Mouse (Mus musculus): ENCODE data around the gene Hoxb9. TPM values are rescaled to one million over a fixed set of nuclear protein-coding genes. Genes with fewer than 3 reads are reported as not detected.

Hoxb9 gene
- total RNA-seq, 2 experiments from 2014 or later = not detected

DNA sequence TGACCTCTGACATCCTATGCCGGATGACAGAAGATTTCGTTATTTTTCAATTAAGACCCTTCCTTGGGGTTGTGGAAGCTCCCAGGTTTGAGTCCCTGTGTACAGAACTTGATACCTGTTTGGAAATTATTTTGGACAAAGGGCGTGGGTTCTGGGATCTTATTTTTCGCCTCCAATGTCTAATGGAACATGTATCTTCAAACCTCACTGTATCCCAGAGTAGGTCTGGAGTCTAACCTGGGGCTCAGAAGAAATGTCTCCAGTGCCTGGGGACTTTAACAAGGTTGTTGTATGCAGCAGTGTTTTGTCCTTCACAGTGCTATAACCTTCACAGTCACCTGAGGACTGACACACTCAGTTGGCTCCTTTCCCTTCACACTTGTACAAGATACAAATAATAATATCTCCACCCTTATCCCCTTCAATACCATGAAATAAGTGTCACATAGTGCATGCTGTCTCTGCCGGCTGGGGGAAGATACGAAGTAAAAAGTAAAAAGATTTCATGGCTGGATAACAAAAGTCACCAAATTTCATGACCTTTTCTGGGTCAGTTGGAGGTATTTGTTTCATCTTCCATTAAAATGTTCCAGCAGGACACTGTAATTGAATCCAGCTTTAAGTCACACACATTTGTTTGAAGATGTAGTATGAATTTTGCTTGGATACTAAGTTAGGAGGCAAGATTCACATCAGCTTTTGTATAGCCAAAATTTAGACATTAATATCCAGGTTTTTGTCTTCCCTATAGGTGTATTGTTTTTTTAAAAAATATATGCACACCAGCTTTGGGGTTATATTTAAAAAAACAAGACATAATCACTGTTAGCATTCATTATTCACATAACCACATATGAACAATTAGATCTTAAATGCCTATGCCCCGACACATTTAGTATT lies 4.0 kb upstream of the Hoxb9 start:
- no peak for DNase-seq

DNA sequence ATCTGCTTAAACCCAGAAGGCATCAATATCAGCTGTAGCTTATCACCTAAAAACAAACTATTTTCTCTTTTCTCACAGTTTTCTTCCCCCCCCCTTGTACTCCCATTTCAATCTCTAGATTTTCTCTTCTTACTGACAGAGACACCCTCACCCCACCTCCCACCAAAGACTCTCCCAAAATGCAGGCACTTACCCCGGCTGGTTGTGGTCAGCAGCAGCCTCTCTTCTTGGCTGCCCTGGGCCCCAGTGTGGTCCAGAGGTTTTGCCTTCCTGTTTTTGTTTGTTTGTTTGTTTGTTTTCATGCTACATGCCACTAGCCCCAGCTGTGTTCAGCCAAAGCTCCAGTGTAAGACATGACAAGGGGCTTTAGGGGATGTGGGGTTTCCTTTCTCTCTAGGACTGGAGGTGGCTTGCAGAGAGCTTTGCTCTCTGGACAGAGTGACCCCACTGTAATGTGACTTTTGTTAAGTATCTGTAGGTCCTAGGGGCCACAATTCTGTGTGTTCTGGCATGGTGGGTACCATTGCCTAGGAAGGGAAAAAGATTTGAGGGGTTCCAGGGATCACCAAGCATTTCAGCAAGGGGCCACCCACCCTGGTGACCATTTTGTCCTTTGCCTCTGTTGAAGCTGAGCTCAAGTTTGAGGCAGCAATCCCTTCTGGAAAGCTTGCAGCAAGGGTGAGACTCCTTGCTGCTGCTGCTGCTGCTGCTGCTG lies 3.1 kb upstream of the Hoxb9 start:
- no peak for DNase-seq

DNA sequence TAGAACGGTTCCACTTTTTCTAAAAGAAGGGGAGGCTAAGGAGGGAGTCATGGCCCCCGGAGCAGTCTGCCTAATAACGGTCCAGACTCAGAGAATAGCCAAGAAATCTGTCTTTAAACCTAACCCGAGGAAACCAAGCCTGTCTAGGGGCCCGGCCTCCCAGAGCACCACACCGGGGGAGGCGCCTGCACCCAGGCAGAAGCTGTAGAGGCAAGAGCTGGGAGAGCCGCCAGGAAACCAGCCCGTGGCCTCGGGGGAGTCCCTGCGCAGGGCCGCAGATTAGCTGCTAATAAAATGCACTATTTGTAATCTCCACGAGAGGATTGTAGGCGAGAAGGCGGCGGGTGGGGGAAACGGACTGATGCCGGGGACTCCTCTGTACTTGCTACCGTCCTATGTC lies 1.4 kb upstream of the Hoxb9 start:
- DNase-seq = no peak

DNA sequence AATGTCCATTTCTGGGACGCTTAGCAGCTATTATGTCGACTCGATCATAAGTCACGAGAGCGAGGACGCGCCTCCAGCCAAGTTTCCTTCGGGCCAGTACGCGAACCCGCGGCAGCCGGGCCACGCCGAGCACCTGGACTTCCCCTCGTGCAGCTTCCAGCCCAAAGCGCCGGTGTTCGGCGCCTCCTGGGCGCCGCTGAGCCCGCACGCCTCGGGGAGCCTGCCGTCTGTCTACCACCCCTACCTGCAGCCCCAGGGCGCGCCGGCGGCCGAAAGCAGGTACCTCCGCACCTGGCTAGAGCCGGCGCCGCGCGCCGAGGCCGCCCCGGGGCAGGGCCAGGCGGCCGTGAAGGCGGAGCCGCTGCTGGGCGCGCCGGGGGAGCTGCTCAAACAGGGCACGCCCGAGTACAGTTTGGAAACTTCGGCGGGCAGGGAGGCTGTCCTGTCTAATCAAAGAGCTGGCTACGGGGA lies 319 bp downstream of the Hoxb9 start:
- DNase-seq = no peak

DNA sequence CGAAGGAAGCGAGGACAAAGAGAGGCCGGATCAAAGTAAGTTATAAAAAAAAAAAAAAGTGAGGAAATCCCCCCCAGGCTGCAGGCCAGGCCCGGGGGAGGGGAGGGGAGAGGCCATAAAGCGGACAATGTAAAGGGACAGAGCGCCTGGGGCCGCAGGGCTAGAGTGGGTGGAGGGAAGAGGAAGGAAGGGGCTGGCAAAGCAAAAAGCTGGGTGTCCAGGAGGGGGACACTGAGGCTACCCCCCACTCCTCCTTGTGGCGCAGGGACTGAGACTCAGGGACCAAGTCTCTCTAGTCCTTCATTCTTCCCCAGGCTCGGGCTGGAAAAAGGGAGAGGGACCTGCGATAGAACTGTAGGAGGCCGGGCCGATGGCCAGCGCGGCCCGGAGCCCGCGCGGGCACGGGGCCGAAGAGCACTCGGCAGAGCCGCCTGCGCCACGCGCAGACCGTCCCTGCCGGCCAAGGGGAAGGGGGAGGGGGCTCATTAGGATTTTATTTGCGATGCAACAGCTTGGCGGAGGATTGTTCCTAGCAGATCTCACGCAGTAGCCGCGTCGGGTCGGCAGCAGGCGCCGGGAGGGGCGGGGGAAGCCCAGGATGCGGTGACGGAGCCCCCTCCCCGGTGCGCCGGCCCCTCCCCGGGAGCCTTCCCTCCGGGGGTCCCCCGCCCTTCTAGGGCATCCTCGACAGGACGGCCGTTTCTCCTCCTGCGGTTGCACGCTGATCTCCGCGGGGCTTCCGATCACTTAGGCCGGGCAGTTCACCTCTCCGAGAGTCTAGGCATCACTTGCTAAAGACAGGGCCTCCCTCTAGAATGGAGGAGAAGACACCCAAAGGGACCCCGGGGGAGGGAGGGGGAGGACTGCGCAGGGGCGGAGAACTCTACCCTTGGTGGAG lies 1.0 kb downstream of the Hoxb9 start:
- no peak for DNase-seq

DNA sequence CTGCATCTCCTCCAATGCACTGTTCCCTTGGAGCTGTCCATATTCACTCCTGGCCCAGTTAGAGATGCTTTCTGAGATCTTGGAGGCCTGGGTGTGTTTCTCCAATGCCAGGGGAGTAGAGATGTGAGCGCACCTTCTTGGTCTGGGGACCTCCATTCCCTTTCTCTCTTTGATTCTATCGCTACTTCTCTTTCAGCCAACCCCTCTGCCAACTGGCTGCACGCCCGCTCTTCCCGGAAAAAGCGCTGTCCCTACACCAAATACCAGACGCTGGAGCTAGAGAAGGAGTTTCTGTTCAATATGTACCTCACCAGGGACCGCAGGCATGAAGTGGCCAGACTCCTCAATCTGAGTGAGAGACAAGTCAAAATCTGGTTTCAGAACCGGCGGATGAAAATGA lies 3.2 kb downstream of the Hoxb9 start:
- DNase-seq = no peak

DNA sequence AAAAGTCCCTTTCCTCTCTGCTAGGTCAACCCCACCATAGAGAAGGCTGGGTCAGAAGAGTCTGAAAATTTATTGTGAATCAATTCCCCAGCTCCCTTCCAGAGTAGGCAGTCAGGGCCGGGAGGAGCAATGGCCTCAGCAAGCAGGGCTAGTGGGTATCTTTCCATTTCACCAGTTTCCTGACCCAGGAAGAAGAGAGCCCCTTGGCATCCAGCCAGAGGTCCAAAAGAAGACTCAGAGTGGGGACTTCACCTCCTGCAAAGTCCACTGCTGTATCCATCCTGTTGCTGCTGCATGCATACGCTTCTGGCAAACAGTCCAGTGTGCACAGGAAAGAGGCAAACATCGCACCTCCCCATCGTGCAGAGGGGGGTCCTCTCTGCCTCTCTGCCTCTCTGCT lies 4.6 kb downstream of the Hoxb9 start:
- no peak for DNase-seq

DNA sequence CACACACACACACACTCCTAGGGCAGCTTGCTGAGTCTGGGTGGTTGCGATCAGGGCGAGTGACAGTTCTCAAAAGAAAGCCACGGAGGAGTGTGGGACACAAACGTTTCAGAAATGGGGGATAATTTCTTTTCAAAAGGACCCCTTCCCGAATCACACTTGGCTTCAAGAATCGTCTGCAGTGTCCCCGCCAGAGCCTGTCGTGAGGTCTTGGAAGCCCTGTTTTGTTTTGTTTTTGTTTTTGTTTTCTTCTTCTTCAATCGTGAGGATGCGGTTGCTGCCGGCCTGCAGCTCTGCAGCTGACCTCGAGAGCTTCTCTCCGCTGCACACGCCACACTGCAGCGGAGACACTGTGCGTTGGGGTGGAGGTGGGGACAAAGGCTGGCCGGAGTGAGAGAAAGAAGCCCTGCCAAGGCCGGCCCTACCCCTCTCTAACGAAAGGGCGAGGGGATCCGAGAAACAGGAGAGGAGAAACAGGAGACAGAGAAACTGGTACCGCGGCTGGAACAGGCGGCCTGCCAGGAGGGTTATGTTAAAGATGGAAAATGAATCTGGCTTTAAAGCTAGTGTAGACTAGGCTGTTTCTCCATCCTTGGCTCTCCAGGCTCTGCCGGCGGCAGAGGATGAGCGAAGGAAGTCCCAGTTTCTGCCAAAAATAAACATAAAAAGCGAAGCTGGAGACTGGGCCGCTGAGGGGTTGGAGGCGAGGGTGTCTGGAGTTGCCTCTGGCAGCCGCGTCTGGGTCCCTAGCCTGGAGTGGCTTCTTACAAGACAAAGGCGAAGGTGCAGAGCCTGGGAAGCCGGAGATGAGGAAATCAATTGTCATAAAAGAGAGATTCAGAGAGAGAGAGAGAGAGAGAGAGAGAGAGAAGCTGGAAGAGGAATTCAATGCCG lies 6.1 kb downstream of the Hoxb9 start:
- DNase-seq = no peak

DNA sequence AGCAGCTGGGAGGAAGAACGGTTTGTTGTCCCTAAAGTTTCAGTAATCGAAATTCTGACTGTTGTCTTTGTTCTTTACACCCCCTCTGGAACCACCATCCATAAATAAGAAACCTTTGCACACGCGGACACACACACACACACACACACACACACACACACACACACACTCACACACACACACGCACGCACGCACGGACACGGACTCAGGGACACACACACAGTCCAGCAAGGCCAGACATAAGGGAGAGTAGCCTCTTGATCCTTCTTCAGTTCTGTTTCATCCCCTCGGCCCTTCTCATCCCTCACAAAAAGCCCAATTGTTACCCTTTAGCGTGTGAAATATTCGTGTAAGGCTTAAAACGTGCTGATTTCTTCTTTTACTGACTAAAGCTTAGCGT lies 7.1 kb downstream of the Hoxb9 start:
- no peak for DNase-seq

DNA sequence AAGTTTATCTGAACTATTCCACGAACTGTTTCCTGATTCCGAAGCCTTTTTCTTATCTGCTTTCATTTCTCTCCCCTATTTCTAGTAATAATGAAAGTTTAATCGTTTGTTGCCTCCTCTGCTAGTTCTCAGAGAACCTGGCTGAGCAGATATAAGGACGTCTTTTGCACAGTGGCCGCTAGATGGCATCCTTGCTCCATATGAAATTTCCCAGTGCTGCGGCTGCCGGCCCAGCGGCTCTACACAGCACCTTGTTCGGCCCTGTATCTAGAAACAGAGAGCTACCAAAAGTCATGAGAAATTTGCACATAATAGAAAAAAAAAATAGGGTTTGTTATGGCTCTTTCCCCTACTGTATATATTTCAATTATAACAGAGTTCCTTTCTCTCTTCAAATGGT lies 7.5 kb downstream of the Hoxb9 start:
- DNase-seq = peak; percentile 76 to 83

DNA sequence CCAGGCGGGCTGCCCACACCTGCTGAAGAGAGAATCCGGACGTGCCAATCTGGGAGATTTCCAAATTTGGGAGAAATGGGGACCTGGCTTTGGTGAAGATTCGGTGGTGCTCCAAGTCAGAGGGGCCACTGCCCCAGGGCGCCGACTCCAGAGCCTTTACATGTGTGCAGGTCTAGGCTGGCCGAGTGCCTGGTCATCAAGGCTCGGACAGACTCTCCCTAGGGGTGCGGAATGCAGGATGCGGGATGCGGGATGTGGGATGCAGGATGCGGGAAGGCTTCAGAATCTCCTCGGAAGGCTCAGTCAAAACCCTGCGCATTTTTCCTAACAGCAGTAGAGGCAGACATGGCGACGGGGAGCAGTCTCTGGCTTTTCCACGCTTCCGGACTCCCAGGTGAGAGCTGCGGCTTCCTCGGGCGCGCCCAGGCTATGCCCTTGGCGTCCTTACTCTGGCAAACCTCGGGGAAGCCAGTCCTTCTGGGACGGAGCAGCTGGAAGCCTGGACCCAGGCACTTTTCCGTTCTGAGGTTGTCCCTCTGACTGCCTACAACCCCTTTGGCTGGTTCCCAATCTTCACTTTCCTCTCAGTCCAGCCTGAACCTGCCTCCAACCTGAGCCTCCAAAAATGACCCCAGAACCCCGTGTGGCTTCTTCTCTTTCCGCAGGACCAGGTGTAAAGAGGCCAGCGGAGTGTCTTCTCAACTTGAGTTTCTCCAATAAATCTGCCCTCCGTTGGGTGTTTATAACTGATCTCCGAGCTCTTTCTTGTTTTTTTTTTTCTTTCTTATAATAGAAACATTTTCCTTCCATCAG lies 8.4 kb downstream of the Hoxb9 start:
- no peak for DNase-seq

DNA sequence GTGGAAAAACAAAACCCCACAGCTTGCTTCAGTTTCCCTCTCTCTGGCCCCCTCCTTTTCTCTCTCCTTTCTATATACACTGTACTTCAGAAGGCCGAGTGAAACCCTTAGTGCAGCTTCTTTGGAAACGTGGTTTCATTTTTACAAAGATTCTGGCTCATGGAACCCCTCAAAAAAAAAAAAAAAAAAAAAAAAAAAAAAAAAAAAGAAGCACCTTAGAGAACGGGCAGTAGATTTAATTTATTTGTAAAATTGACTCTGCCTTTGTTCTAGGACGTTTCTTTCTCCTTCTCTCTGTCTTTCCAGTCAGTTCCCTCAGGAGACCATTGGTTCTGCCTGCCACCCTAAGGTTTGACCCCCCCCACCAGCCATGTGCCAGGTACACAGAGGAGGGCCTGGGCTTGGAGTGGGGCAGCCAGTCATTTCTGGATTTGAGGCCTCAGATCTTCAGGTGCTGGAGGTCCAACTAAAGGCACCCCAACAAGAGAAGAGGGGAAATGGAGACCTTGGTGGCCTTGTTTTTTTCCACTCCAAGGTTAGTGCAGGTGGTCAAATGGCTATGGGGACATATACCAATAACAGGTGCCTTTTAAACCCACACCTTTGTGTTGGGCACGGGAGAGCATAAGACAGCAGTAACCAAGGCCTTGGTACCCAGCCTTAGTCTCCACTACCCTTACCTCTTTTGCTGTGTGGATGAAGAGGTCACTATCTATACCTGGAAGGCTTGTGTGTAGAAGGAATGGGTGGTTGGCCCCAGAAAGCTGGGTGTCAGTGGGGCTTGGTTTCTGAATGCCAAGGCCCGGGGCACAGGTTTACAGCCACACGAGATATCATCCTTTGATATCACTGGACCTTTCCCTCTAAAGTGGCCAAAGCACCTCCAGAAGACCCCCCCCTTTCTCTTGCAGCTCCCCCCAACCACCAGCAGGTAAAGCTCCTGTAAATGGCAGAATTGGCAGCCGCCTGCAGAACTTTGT lies 9.4 kb downstream of the Hoxb9 start:
- DNase-seq = no peak

DNA sequence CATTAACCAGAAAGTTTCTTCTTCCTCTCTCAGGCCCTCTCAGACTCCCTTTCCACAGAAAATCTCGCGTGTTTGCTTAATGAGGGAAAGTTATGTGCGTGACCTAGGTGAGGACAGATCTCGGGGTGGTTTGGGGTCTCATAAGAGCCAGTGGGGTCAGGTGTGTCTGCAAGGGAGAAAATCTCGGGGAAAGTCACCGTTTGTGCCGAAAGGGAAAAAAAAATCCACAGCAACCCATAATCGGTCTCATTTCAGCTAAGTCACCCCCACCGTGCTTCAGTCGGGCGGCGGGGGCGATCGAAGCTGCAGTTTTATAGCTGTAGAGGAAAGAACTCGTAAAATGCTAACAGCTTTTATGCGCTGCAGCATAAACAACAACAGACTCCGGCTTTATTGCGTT lies 10.1 kb downstream of the Hoxb9 start:
- no peak for DNase-seq

DNA sequence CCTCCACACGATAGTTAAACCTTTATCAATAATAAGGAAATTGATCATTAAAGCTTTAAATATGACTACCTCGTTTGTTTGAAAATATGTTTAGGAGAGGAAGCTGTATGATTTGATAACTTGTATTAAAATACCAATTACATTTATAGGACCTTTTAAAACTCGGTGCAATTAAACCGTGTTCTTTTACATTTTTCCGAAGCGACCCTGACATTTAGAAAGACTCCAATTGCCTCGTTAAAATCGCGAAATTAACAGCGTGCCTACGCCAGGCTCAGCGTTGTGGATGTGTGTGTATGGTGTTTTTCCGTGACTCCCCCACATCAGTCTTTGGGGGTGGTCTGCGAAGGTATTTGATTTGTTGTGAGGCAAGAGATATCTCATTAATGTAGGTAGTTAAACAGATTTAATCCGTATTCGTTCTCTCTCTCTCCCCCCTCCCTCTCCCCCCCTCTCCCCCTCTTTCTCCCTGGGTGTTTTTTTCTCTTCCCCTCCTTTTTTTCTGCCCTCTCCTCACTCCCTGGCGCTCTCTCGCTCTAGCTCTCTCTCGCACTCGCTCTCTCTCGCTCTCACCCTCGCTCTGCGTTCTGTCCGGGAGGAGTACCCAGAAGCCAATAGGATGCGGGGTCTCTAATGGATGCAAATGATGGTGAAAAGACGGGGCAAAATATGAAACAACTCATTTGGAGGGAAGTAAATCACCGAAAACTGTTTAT lies 10.8 kb downstream of the Hoxb9 start, which contains the start of gene Hoxb8:
TSS of gene Hoxb8 (plus strand) at position 51 of the 716 bp plus-strand sequence.
- DNase-seq = no peak

DNA sequence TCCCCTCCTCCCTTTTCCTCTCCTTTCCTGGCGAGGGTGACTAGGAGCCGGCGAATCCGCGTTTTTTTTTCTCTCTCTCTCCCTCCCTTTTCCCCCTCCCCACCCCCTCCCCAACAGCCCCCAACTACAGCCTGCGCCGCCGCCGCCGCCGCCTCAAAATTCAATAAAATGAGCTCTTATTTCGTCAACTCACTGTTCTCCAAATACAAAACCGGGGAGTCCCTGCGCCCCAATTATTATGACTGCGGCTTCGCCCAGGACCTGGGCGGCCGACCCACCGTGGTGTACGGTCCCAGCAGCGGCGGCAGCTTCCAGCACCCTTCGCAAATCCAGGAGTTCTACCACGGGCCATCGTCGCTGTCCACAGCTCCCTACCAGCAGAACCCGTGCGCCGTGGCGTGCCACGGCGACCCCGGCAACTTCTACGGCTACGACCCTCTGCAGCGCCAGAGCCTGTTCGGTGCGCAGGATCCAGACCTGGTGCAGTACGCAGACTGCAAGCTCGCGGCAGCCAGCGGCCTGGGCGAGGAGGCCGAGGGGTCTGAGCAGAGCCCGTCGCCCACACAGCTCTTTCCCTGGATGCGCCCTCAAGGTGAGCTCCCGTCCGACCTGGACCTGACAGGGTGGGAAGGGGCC lies 11.7 kb downstream of the Hoxb9 start:
- no peak for DNase-seq

DNA sequence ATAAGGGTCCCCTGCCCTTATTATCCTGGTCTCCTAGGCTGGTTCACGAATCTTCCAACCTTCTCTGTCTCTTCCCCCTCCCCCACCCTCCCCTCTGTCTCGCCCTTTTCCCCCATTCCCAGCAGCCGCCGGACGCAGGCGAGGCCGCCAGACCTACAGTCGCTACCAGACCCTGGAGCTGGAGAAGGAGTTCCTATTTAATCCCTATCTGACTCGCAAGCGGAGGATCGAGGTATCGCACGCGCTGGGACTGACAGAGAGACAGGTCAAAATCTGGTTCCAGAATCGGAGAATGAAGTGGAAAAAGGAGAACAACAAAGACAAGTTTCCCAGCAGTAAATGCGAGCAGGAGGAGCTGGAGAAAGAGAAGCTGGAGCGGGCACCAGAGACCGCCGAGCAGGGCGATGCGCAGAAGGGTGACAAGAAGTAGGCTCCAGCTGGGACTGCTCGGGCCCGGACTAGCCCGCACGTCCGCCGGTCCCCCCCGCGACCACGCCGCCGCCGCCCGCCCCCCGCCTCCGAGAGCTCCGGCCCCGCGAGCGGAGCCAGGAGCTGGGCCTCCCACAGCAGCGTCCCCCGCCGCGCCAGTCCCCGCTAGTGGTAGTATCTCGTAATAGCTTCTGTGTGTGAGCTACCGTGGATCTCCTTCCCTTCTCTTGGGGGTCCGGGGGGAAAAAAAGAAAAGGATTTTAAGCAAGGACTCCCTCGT lies 12.9 kb downstream of the Hoxb9 start:
- DNase-seq = no peak

All from layer of hippocampus, postnatal 36 days (tissue).